Mouse (Mus musculus) midbrain, embryonic 11.5 days (tissue): ENCODE measurements around the gene Prdm15. TPM values are rescaled to one million over a fixed set of nuclear protein-coding genes. Genes with fewer than 3 reads are reported as not detected.

ENCODE experiments used
- ATAC-seq: fragments of 200-750 bp; cut with Nextera tagmentation; 2 replicates; pipeline ENCODE4 v1.8.0; 2017; ENCODE audit warnings: moderate TSS enrichment, moderate library complexity; ENCODE audit not compliant: low FRiP score
- DNase-seq: peaks from one replicate; pipeline ENCODE4 v3.0.0; 2015; ENCODE audit warnings: low spot score; ENCODE audit errors: missing footprints
- H3K27ac ChIP-seq: fragments of 300-500 bp; sonication (generic); 2 replicates; pipeline ENCODE4 v1.5.1; 2014; ENCODE audit warnings: low read depth, low read length
- H3K27me3 ChIP-seq: fragments of 300-500 bp; sonication (generic); 2 replicates; pipeline ENCODE4 v1.6.1; 2014; ENCODE audit warnings: mild to moderate bottlenecking, low read length, moderate library complexity, mixed read lengths; ENCODE audit not compliant: control insufficient read depth, insufficient read depth
- H3K36me3 ChIP-seq: fragments of 300-500 bp; sonication (generic); 2 replicates; pipeline ENCODE4 v1.6.1; 2014; ENCODE audit warnings: mild to moderate bottlenecking, low read length, moderate library complexity, mixed read lengths; ENCODE audit not compliant: control insufficient read depth, insufficient read depth
- H3K4me1 ChIP-seq: fragments of 300-500 bp; sonication (generic); 2 replicates; pipeline ENCODE4 v1.6.1; 2014; ENCODE audit warnings: low read length; ENCODE audit not compliant: control insufficient read depth, insufficient read depth
- H3K4me2 ChIP-seq: fragments of 300-500 bp; sonication (generic); 2 replicates; pipeline ENCODE4 v1.6.1; 2014; ENCODE audit warnings: mild to moderate bottlenecking, moderate library complexity
- H3K4me3 ChIP-seq: fragments of 300-500 bp; sonication (generic); 2 replicates; pipeline ENCODE4 v1.5.1; 2014; ENCODE audit warnings: low read depth, low read length
- H3K9ac ChIP-seq: fragments of 300-500 bp; sonication (generic); 2 replicates; pipeline ENCODE4 v1.6.1; 2014; ENCODE audit warnings: low read length
- H3K9me3 ChIP-seq: fragments of 300-500 bp; sonication (generic); 2 replicates; pipeline ENCODE4 v1.6.1; 2016; ENCODE audit warnings: low read length; ENCODE audit not compliant: control insufficient read depth
- WGBS: fragments of 180-500 bp; shearing (Covaris S2); extraction: QIAGEN DNeasy Blood & Tissue Kit; methylation state at CpG from one replicate; pipeline ENCODE4 v1.1.7; 2014; 5-methylcytosine and 5-hydroxymethylcytosine counted together
- polyA plus RNA-seq: library from polyadenylated mRNA; unstranded; fragments of >200 nt; fragmentation: Nextera tagmentation; extraction: Ambion mirVana; gene quantifications from 2 replicates; pipeline ENCODE4 v1.2.1, GENCODE M21; 2014

Prdm15 gene
- polyA plus RNA-seq, 1 experiment from 2014 or later, result 12.2 TPM

GRCm38 (mm10) chr16:97832154-97832553, 19.5 kb downstream of the Prdm15 start:
- peaks cover 16% of the 10 kb centered on the region for H3K36me3 ChIP-seq
- DNase-seq (no peak), ATAC-seq (no peak)
- WGBS, result 91% methylated on average over 3 of the region's 3 CpGs
- H3K9ac ChIP-seq, result no peak overlapping the region
- no peak overlapping the region for H3K4me2 ChIP-seq
- H3K4me3 ChIP-seq, result no peak overlapping the region
- no peak overlapping the region for H3K27ac ChIP-seq
- no peaks in the 10 kb centered on the region for H3K27me3 ChIP-seq
- no peaks in the 10 kb centered on the region for H3K4me1 ChIP-seq
- no peaks in the 10 kb centered on the region for H3K9me3 ChIP-seq

GRCm38 (mm10) chr16:97828207-97828606, 23.4 kb downstream of the Prdm15 start:
- WGBS, result 97% methylated on average over 1 of the region's 1 CpGs
- no peaks in the 10 kb centered on the region for H3K27me3 ChIP-seq

GRCm38 (mm10) chr16:97823311-97824007, 28.2 kb downstream of the Prdm15 start:
- DNase-seq, result no peak
- ATAC-seq, result no peak

More at GRCm38 (mm10) chr16:97828207-97828606, 23.4 kb downstream of the Prdm15 start:
- Histone ChIP-seq H3K27ac (no peak overlapping the region), H3K36me3 (peaks cover 18% of the 10 kb centered on the region), H3K4me1 (no peaks in the 10 kb centered on the region), H3K9me3 (no peaks in the 10 kb centered on the region), H3K4me3 (no peak overlapping the region), H3K4me2 (no peak overlapping the region), H3K9ac (no peak overlapping the region)
- DNase-seq, result no peak
- no peak for ATAC-seq

GRCm38 (mm10) chr16:97819532-97819931, 32.1 kb downstream of the Prdm15 start:
- DNase-seq, result no peak
- H3K36me3 ChIP-seq, result peaks cover 24% of the 10 kb centered on the region
- no peaks in the 10 kb centered on the region for H3K27me3 ChIP-seq
- no peak overlapping the region for H3K4me3 ChIP-seq
- no peak overlapping the region for H3K9ac ChIP-seq
- no peaks in the 10 kb centered on the region for H3K9me3 ChIP-seq
- WGBS, result 86% methylated on average over 4 of the region's 4 CpGs
- H3K4me1 ChIP-seq, result no peaks in the 10 kb centered on the region
- no peak overlapping the region for H3K27ac ChIP-seq
- no peak for ATAC-seq
- no peak overlapping the region for H3K4me2 ChIP-seq

More at GRCm38 (mm10) chr16:97823311-97824007, 28.2 kb downstream of the Prdm15 start:
- H3K4me2 ChIP-seq, result no peak overlapping the region
- H3K9ac ChIP-seq, result no peak overlapping the region
- H3K27ac ChIP-seq, result no peak overlapping the region
- no peaks in the 10 kb centered on the region for H3K27me3 ChIP-seq
- H3K9me3 ChIP-seq, result no peaks in the 10 kb centered on the region
- H3K36me3 ChIP-seq, result peaks cover 16% of the 10 kb centered on the region
- no peak overlapping the region for H3K4me3 ChIP-seq
- no peaks in the 10 kb centered on the region for H3K4me1 ChIP-seq
- WGBS, result 94% methylated on average over 6 of the region's 6 CpGs

GRCm38 (mm10) chr16:97817414-97817813, 34.2 kb downstream of the Prdm15 start:
- Histone ChIP-seq H3K27me3 (no peaks in the 10 kb centered on the region), H3K27ac (no peak overlapping the region), H3K9ac (no peak overlapping the region), H3K36me3 (peaks cover 30% of the 10 kb centered on the region), H3K4me2 (no peak overlapping the region), H3K4me3 (no peak overlapping the region), H3K9me3 (no peaks in the 10 kb centered on the region), H3K4me1 (no peaks in the 10 kb centered on the region)
- no peak for ATAC-seq
- 97% methylated on average over 1 of the region's 1 CpGs for whole genome bisulfite sequencing
- DNase-seq, result no peak

- Histone ChIP-seq H3K27ac (no peak overlapping the region), H3K4me3 (no peak overlapping the region), H3K9me3 (no peaks in the 10 kb centered on the region), H3K4me2 (no peak overlapping the region), H3K27me3 (no peaks in the 10 kb centered on the region), H3K9ac (no peak overlapping the region), H3K36me3 (peaks cover 36% of the 10 kb centered on the region), H3K4me1 (no peaks in the 10 kb centered on the region)
- DNase-seq (no peak), ATAC-seq (no peak)
- 85% methylated on average over 5 of the region's 5 CpGs for WGBS
Measured at GRCm38 (mm10) chr16:97815269-97815668, 36.4 kb downstream of the Prdm15 start.

GRCm38 (mm10) chr16:97814060-97814459, 37.6 kb downstream of the Prdm15 start:
- Histone ChIP-seq H3K27me3 (no peaks in the 10 kb centered on the region), H3K27ac (no peak overlapping the region), H3K36me3 (peaks cover 40% of the 10 kb centered on the region), H3K4me3 (no peak overlapping the region), H3K4me1 (no peaks in the 10 kb centered on the region), H3K4me2 (no peak overlapping the region), H3K9me3 (no peaks in the 10 kb centered on the region), H3K9ac (no peak overlapping the region)
- WGBS, result 91% methylated on average over 2 of the region's 2 CpGs
- ATAC-seq (no peak), DNase-seq (no peak)

GRCm38 (mm10) chr16:97808881-97809280, 42.8 kb downstream of the Prdm15 start:
- DNase-seq (no peak), ATAC-seq (no peak)
- Histone ChIP-seq H3K4me2 (no peak overlapping the region), H3K9ac (no peak overlapping the region), H3K27me3 (no peaks in the 10 kb centered on the region), H3K36me3 (peaks cover 49% of the 10 kb centered on the region), H3K9me3 (no peaks in the 10 kb centered on the region), H3K4me1 (no peaks in the 10 kb centered on the region), H3K27ac (no peak overlapping the region), H3K4me3 (no peak overlapping the region)
- WGBS, result 94% methylated on average over 3 of the region's 3 CpGs

- Histone ChIP-seq H3K9ac (no peak overlapping the region), H3K4me1 (no peaks in the 10 kb centered on the region), H3K4me3 (no peak overlapping the region), H3K4me2 (no peak overlapping the region), H3K27me3 (no peaks in the 10 kb centered on the region), H3K36me3 (peaks cover 36% of the 10 kb centered on the region), H3K9me3 (no peaks in the 10 kb centered on the region), H3K27ac (no peak overlapping the region)
- DNase-seq (no peak), ATAC-seq (no peak)
- WGBS, result 91% methylated on average over 3 of the region's 3 CpGs
Measured at GRCm38 (mm10) chr16:97805646-97806045, 46.0 kb downstream of the Prdm15 start.
